ENCODE assay signal across 8 mouse cellular contexts in genomic region chr10:120476516-120477336, GRCm38 (mm10). TPM values are rescaled to one million over a fixed set of nuclear protein-coding genes. Genes with fewer than 3 reads are reported as not detected.
DNase-seq lines count a peak whose midpoint lies in the region; ATAC-seq and TF ChIP-seq lines count a peak whose summit lies in the region.

No protein-coding gene starts in this region.

- peak overlapping the region; percentile 99 for H3K4me2 ChIP-seq in heart, embryonic 13.5 days

- no peak for TF ChIP-seq POLR2A in lung, adult 2 months (IDR thresholded peaks at IDR 0.05; ENCODE audit: borderline replicate concordance, extremely low read depth, low read depth, low read length)
- no peak for TF ChIP-seq POLR2A in bone marrow macrophage, adult 2 months (IDR thresholded peaks at IDR 0.05; ENCODE audit: borderline replicate concordance, low read depth, low read length)

- peaks cover 7% of the 10 kb centered on the region for H3K4me1 ChIP-seq in lung, adult 2 months (ENCODE audit: control insufficient read depth, insufficient read depth, low read length)
- peaks cover 4% of the 10 kb centered on the region; the same call in 1 of the 2 replicates for H3K4me1 ChIP-seq in bone marrow macrophage, adult 2 months (ENCODE audit: control insufficient read depth, insufficient read depth, low read length)
- H3K4me1 ChIP-seq in heart, embryonic 13.5 days = peaks cover 18% of the 10 kb centered on the region

- H3K4me3 ChIP-seq in lung, adult 2 months (replicated peaks; ENCODE audit: extremely low read depth, low read depth, low read length) = peak overlapping the region; percentile 19
- H3K4me3 ChIP-seq in bone marrow macrophage, adult 2 months (ENCODE audit: insufficient read depth, low read length) = peak overlapping the region; percentile 62
- peak overlapping the region; percentile 86 for H3K4me3 ChIP-seq in heart, embryonic 13.5 days

- ATAC-seq in heart, embryonic 13.5 days (ENCODE audit: extremely low read depth, insufficient number of reproducible peaks, low FRiP score, low TSS enrichment) = peak; percentile 16; the same call in 1 of the 2 replicates
- ATAC-seq in megakaryocyte-erythroid progenitor cell, adult 5-6 weeks (replicated peaks; ENCODE audit: low FRiP score, low TSS enrichment, poor library complexity, severe bottlenecking) = peak; percentile 54

- DNase-seq in lung, adult 2 months = peak; percentile 11
- no peak for DNase-seq in lung, postnatal 25 days (ENCODE audit: low spot score)
- peak; percentile 71 for DNase-seq in kidney, postnatal 14 days
- peak; percentile 10 for DNase-seq in testis, postnatal 14 days (ENCODE audit: low spot score)
- DNase-seq in cerebellum, adult 9-10 months = no peak

- TF ChIP-seq CTCF in lung, adult 2 months (IDR thresholded peaks at IDR 0.05; ENCODE audit: insufficient read depth, low read length) = no peak
- TF ChIP-seq CTCF in bone marrow macrophage, adult 2 months (IDR thresholded peaks at IDR 0.05; ENCODE audit: low read depth, low read length) = no peak

- WGBS in lung, adult 2 months = under 1% methylated on average over 51 of the region's 52 CpGs
- WGBS in heart, embryonic 13.5 days = under 1% methylated on average over 51 of the region's 52 CpGs

- H3K36me3 ChIP-seq in heart, embryonic 13.5 days = no peaks in the 10 kb centered on the region

- no peaks in the 10 kb centered on the region for H3K27me3 ChIP-seq in heart, embryonic 13.5 days (replicated peaks)

- H3K27ac ChIP-seq in bone marrow macrophage, adult 2 months (ENCODE audit: insufficient read depth, low read depth, low read length) = peak overlapping the region; percentile 85
- peak overlapping the region; percentile 88 for H3K27ac ChIP-seq in heart, embryonic 13.5 days (replicated peaks)

- H3K9ac ChIP-seq in heart, embryonic 13.5 days = peak overlapping the region; percentile 95

- no peaks in the 10 kb centered on the region for H3K9me3 ChIP-seq in heart, embryonic 13.5 days

RNA-seq across cellular contexts. Expression of gene Hmga2, which starts 0.5 kb away (rescaled TPM):
- polyA plus RNA-seq in lung, adult 2 months (2012; rRNA removed) = not detected in 2 replicates
- 1.8 and 2.7 TPM in 2 replicates for polyA plus RNA-seq in bone marrow macrophage, adult 2 months (2012; ENCODE audit: insufficient read depth, insufficient read length, missing spikeins)
- polyA plus RNA-seq in heart, embryonic 13.5 days (2015; fragmentation: Nextera tagmentation; extraction: Ambion mirVana) = 11.3 and 12.4 TPM in 2 replicates
- 0.52 and 0.62 TPM in 2 replicates for total RNA-seq in megakaryocyte-erythroid progenitor cell, adult 5-6 weeks (2014; fragmentation: Nextera tagmentation)
- total RNA-seq in megakaryocyte-erythroid progenitor cell, adult 5-6 weeks (2017) = 1.5 TPM in 1 of 2 replicates, not detected in the other

Comparison
In these comparisons a context has a peak if more than half of its experiments do, and no peak if none do; other contexts are left out.
1. DNase-seq: peak in lung, adult 2 months (single experiment), kidney, postnatal 14 days (single experiment) and testis, postnatal 14 days (single experiment); none in lung, postnatal 25 days (single experiment) and cerebellum, adult 9-10 months (single experiment).
2. H3K4me3 ChIP-seq: peak in every context shown above with its lines; median percentile 86 in heart, embryonic 13.5 days; 62 in bone marrow macrophage, adult 2 months; 19 in lung, adult 2 months.